Mouse (Mus musculus) stomach, embryonic 16.5 days (tissue): Measurements from ENCODE around the gene Cd28. TPM values are rescaled to one million over a fixed set of nuclear protein-coding genes. Genes with fewer than 3 reads are reported as not detected.
A peak's percentile ranks its signal among the peaks of the same experiment; 100 is the strongest.

Experiments
- ATAC-seq: fragments of 200-750 bp; cut with Nextera tagmentation; 2 replicates; pipeline ENCODE4 v1.8.0; 2017; ENCODE audit warnings: moderate number of reproducible peaks, moderate TSS enrichment; ENCODE audit not compliant: insufficient read depth, low FRiP score
- H3K27ac ChIP-seq: fragments of 300-500 bp; sonication (generic); 2 replicates; pipeline ENCODE4 v1.5.1; 2014; ENCODE audit warnings: low read length
- H3K27me3 ChIP-seq: fragments of 300-500 bp; sonication (generic); 2 replicates; pipeline ENCODE4 v1.6.1; 2014; ENCODE audit warnings: low read length, control low read depth, mixed read lengths; ENCODE audit not compliant: control insufficient read depth, insufficient read depth
- H3K36me3 ChIP-seq: fragments of 300-500 bp; sonication (generic); 2 replicates; pipeline ENCODE4 v1.6.1; 2014; ENCODE audit warnings: low read length; ENCODE audit not compliant: control insufficient read depth, insufficient read depth
- H3K4me1 ChIP-seq: fragments of 300-500 bp; sonication (generic); 2 replicates; pipeline ENCODE4 v1.6.1; 2014; ENCODE audit warnings: low read length, control low read depth, mixed read lengths; ENCODE audit not compliant: control insufficient read depth, insufficient read depth
- H3K4me2 ChIP-seq: fragments of 300-500 bp; sonication (generic); 2 replicates; pipeline ENCODE4 v1.6.1; 2014; ENCODE audit warnings: low read depth, low read length, mixed read lengths
- H3K4me3 ChIP-seq: fragments of 300-500 bp; sonication (generic); replicated peaks from 2 replicates; pipeline ENCODE4 v1.5.1; 2014; ENCODE audit warnings: mild to moderate bottlenecking, low read length
- H3K9ac ChIP-seq: fragments of 300-500 bp; sonication (generic); 2 replicates; pipeline ENCODE4 v1.6.1; 2014; ENCODE audit warnings: low read length
- H3K9me3 ChIP-seq: fragments of 300-500 bp; sonication (generic); replicated peaks from 2 replicates; pipeline ENCODE4 v1.6.1; 2016; ENCODE audit warnings: low read length, control low read depth; ENCODE audit not compliant: control insufficient read depth
- WGBS: fragments of 180-500 bp; shearing (Covaris S2); extraction: QIAGEN DNeasy Blood & Tissue Kit; methylation state at CpG from one replicate; pipeline ENCODE4 v1.1.7; 2014; 5-methylcytosine and 5-hydroxymethylcytosine counted together
- polyA plus RNA-seq: library from polyadenylated mRNA; unstranded; fragments of >200 nt; fragmentation: Nextera tagmentation; extraction: Ambion mirVana; gene quantifications from 2 replicates; pipeline ENCODE4 v1.2.1, GENCODE M21; 2015

Cd28 gene
- polyA plus RNA-seq, 1 experiment from 2014 or later: 0.31 TPM

DNA sequence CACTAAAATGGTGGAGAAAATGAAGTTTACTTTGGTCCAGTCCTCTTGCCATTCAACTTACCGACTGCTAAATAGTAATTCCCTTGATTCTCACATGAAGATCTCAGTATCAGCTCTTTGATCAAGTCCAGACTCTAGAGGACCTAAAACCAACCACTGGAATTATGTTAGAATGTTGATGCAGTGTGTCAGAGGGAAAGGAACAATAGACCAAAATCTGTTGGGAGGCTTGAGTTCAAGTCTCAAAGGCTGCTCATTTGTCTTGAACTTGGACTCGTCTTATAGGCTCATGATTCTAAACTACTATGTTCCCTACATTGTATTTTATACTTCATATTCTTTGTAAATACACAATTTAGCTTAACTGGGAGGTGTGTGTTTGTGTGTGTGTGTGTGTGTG lies 41.0 kb downstream of the Cd28 start:
- H3K9ac ChIP-seq: no peak overlapping the region
- no peaks in the 10 kb centered on the region for H3K9me3 ChIP-seq
- no peak overlapping the region for H3K4me2 ChIP-seq
- no peaks in the 10 kb centered on the region for H3K4me1 ChIP-seq
- H3K27me3 ChIP-seq: no peaks in the 10 kb centered on the region
- H3K36me3 ChIP-seq: no peaks in the 10 kb centered on the region
- H3K27ac ChIP-seq: no peak overlapping the region
- no peak for ATAC-seq
- no peak overlapping the region for H3K4me3 ChIP-seq
- 87% methylated on average over 2 of the region's 2 CpGs for WGBS

- WGBS: 74% methylated on average over 1 of the region's 1 CpGs
- no peak overlapping the region for H3K27ac ChIP-seq
- no peaks in the 10 kb centered on the region for H3K9me3 ChIP-seq
- H3K4me3 ChIP-seq: no peak overlapping the region
- H3K9ac ChIP-seq: no peak overlapping the region
- H3K27me3 ChIP-seq: no peaks in the 10 kb centered on the region
- no peaks in the 10 kb centered on the region for H3K4me1 ChIP-seq
- ATAC-seq: no peak
- H3K4me2 ChIP-seq: no peak overlapping the region
- no peaks in the 10 kb centered on the region for H3K36me3 ChIP-seq
Measured at GRCm38 (mm10) chr1:60758226-60758625, 41.6 kb downstream of the Cd28 start.

GRCm38 (mm10) chr1:60759563-60760335 lies 43.1 kb downstream of the Cd28 start:
- no peaks in the 10 kb centered on the region for H3K9me3 ChIP-seq
- no peak overlapping the region for H3K9ac ChIP-seq
- no peaks in the 10 kb centered on the region for H3K36me3 ChIP-seq
- no peak overlapping the region for H3K4me2 ChIP-seq
- H3K4me1 ChIP-seq: no peaks in the 10 kb centered on the region
- no peak overlapping the region for H3K27ac ChIP-seq
- ATAC-seq: no peak
- 58% methylated on average over 7 of the region's 7 CpGs for WGBS
- H3K4me3 ChIP-seq: no peak overlapping the region
- no peaks in the 10 kb centered on the region for H3K27me3 ChIP-seq

DNA sequence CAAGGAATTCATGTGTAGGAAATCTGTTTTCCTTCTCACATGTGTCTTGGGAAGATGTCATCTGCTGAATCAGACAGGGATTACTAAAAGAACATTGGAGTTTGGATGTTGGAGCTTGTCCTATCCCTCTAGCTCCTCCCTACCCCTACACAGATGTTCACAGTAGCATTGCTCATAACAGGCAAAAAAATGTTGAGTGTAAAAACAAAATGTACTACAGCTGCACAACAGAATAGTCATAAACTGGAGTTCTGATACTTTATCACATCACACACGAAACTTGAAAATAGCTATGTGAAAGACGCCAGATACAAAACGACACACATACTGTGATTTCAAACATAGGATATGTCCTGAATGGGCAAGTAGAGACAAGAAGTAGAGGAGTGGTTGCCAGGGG lies 43.9 kb downstream of the Cd28 start:
- no peak overlapping the region for H3K4me2 ChIP-seq
- H3K4me1 ChIP-seq: no peaks in the 10 kb centered on the region
- no peak overlapping the region for H3K9ac ChIP-seq
- ATAC-seq: peak; percentile 50; the same call in 1 of the 2 replicates
- WGBS: 74% methylated on average over 3 of the region's 3 CpGs
- H3K4me3 ChIP-seq: no peak overlapping the region
- H3K27ac ChIP-seq: no peak overlapping the region
- H3K27me3 ChIP-seq: no peaks in the 10 kb centered on the region
- H3K9me3 ChIP-seq: no peaks in the 10 kb centered on the region
- no peaks in the 10 kb centered on the region for H3K36me3 ChIP-seq

- no peaks in the 10 kb centered on the region for H3K27me3 ChIP-seq
- H3K4me2 ChIP-seq: no peak overlapping the region
- 91% methylated on average over 3 of the region's 3 CpGs for WGBS
- ATAC-seq: no peak
- no peak overlapping the region for H3K9ac ChIP-seq
- no peak overlapping the region for H3K27ac ChIP-seq
- no peak overlapping the region for H3K4me3 ChIP-seq
- no peaks in the 10 kb centered on the region for H3K36me3 ChIP-seq
- no peaks in the 10 kb centered on the region for H3K9me3 ChIP-seq
- no peaks in the 10 kb centered on the region for H3K4me1 ChIP-seq
Measured at GRCm38 (mm10) chr1:60761528-60762171, 45.0 kb downstream of the Cd28 start.

- no peak for ATAC-seq
- Histone ChIP-seq H3K4me3 (no peak overlapping the region), H3K27me3 (no peaks in the 10 kb centered on the region), H3K4me1 (no peaks in the 10 kb centered on the region), H3K4me2 (no peak overlapping the region), H3K9ac (no peak overlapping the region), H3K9me3 (no peaks in the 10 kb centered on the region), H3K36me3 (no peaks in the 10 kb centered on the region), H3K27ac (no peak overlapping the region)
- WGBS: 92% methylated on average over 1 of the region's 1 CpGs
Measured at GRCm38 (mm10) chr1:60762451-60762850, 45.9 kb downstream of the Cd28 start.

GRCm38 (mm10) chr1:60762916-60763315 lies 46.3 kb downstream of the Cd28 start:
- Histone ChIP-seq H3K27ac (no peak overlapping the region), H3K4me3 (no peak overlapping the region), H3K4me2 (no peak overlapping the region), H3K36me3 (no peaks in the 10 kb centered on the region), H3K9me3 (no peaks in the 10 kb centered on the region), H3K27me3 (no peaks in the 10 kb centered on the region), H3K4me1 (no peaks in the 10 kb centered on the region), H3K9ac (no peak overlapping the region)
- ATAC-seq: no peak
- 81% methylated on average over 20 of the region's 20 CpGs for WGBS

DNA sequence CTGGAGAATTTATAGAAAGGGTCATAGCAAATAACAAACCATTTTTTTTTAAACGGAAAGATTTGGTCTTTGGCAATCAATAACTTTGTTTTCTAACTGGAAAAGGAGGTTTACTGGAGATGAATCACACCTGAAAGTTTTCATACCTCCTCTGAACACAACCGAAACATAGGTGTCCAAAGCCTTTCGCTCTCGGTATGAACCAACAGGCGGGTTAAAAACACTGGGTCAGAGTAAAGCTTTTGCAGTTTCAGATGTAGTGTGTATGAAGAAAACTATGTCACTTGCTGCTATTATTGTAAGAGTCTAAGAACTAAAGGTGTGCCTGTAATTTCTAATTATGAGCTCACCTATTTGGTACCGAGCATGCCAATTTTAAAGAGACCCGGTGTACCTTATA lies 55.2 kb downstream of the Cd28 start:
- Histone ChIP-seq H3K27me3 (no peaks in the 10 kb centered on the region), H3K4me1 (no peaks in the 10 kb centered on the region), H3K9ac (no peak overlapping the region), H3K9me3 (no peaks in the 10 kb centered on the region), H3K4me3 (no peak overlapping the region), H3K27ac (no peak overlapping the region), H3K4me2 (no peak overlapping the region), H3K36me3 (no peaks in the 10 kb centered on the region)
- ATAC-seq: no peak
- 90% methylated on average over 7 of the region's 7 CpGs for WGBS

GRCm38 (mm10) chr1:60773231-60773630 lies 56.6 kb downstream of the Cd28 start:
- WGBS: 72% methylated on average over 3 of the region's 3 CpGs

More at GRCm38 (mm10) chr1:60773231-60773630, 56.6 kb downstream of the Cd28 start:
- Histone ChIP-seq H3K36me3 (no peaks in the 10 kb centered on the region), H3K4me1 (peaks cover 9% of the 10 kb centered on the region; the same call in 1 of the 2 replicates), H3K9me3 (no peaks in the 10 kb centered on the region), H3K9ac (no peak overlapping the region), H3K4me2 (no peak overlapping the region), H3K27me3 (no peaks in the 10 kb centered on the region), H3K4me3 (no peak overlapping the region), H3K27ac (no peak overlapping the region)
- no peak for ATAC-seq
